Mouse (Mus musculus): ENCODE measurements around the gene Igfbpl1. TPM values are rescaled to one million over a fixed set of nuclear protein-coding genes. Genes with fewer than 3 reads are reported as not detected.

The Igfbpl1 gene
- polyA plus RNA-seq, 1 experiment from 2014 or later = not detected

- Histone ChIP-seq H3K27me3 (ENCODE audit: control insufficient read depth, insufficient read depth, low read depth, low read length) (no peaks in the 10 kb centered on the region), H3K27ac (ENCODE audit: low read length) (no peak overlapping the region), H3K9me3 (ENCODE audit: control insufficient read depth, low read length) (no peaks in the 10 kb centered on the region), H3K4me2 (ENCODE audit: low read depth, low read length) (no peak overlapping the region), H3K4me1 (replicated peaks; ENCODE audit: control insufficient read depth, insufficient read depth, low read length) (no peaks in the 10 kb centered on the region), H3K4me3 (ENCODE audit: low read length) (no peak overlapping the region), H3K9ac (ENCODE audit: low read length) (no peak overlapping the region), H3K36me3 (ENCODE audit: control insufficient read depth, insufficient read depth, low read length) (no peaks in the 10 kb centered on the region)
- 43% methylated on average over 7 of the region's 7 CpGs for WGBS
- ATAC-seq (ENCODE audit: low read depth) = no peak
Observed at GRCm38 (mm10) chr4:45808034-45808433, 18.7 kb downstream of the Igfbpl1 start.

- 93% methylated on average over 14 of the region's 14 CpGs for WGBS
- no peak overlapping the region for H3K4me2 ChIP-seq (ENCODE audit: low read depth, low read length)
- H3K4me1 ChIP-seq (replicated peaks; ENCODE audit: control insufficient read depth, insufficient read depth, low read length) = peaks cover 3% of the 10 kb centered on the region; the same call in 1 of the 2 replicates
- H3K4me3 ChIP-seq (ENCODE audit: low read length) = no peak overlapping the region
- H3K9ac ChIP-seq (ENCODE audit: low read length) = no peak overlapping the region
- H3K9me3 ChIP-seq (ENCODE audit: control insufficient read depth, low read length) = no peaks in the 10 kb centered on the region
- H3K27ac ChIP-seq (ENCODE audit: low read length) = no peak overlapping the region
- no peaks in the 10 kb centered on the region for H3K27me3 ChIP-seq (ENCODE audit: control insufficient read depth, insufficient read depth, low read depth, low read length)
- no peaks in the 10 kb centered on the region for H3K36me3 ChIP-seq (ENCODE audit: control insufficient read depth, insufficient read depth, low read length)
- ATAC-seq (ENCODE audit: low read depth) = no peak
Observed at GRCm38 (mm10) chr4:45802900-45803299, 23.8 kb downstream of the Igfbpl1 start.

GRCm38 (mm10) chr4:45799956-45800537 is 26.7 kb downstream of the Igfbpl1 start:
- H3K9me3 ChIP-seq (ENCODE audit: control insufficient read depth, low read length) = no peaks in the 10 kb centered on the region
- WGBS = 33% methylated on average over 3 of the region's 3 CpGs
- no peak overlapping the region for H3K4me3 ChIP-seq (ENCODE audit: low read length)
- H3K27me3 ChIP-seq (ENCODE audit: control insufficient read depth, insufficient read depth, low read depth, low read length) = 0 out of 2 replicates have a peak, but pooled peaks cover 3% of the 10 kb centered on the region
- ATAC-seq (ENCODE audit: low read depth) = no peak
- H3K27ac ChIP-seq (ENCODE audit: low read length) = no peak overlapping the region
- H3K4me1 ChIP-seq (replicated peaks; ENCODE audit: control insufficient read depth, insufficient read depth, low read length) = peaks cover 7% of the 10 kb centered on the region
- H3K4me2 ChIP-seq (ENCODE audit: low read depth, low read length) = no peak overlapping the region
- H3K36me3 ChIP-seq (ENCODE audit: control insufficient read depth, insufficient read depth, low read length) = no peaks in the 10 kb centered on the region
- no peak overlapping the region for H3K9ac ChIP-seq (ENCODE audit: low read length)

- Histone ChIP-seq H3K4me1 (replicated peaks; ENCODE audit: control insufficient read depth, insufficient read depth, low read length) (peaks cover 7% of the 10 kb centered on the region), H3K4me3 (ENCODE audit: low read length) (peak within 1 kb of the TSS; percentile 56), H3K9me3 (ENCODE audit: control insufficient read depth, low read length) (no peaks in the 10 kb centered on the region), H3K9ac (ENCODE audit: low read length) (peak within 1 kb of the TSS; percentile 65), H3K27ac (ENCODE audit: low read length) (no peak within 1 kb of the TSS), H3K4me2 (ENCODE audit: low read depth, low read length) (peak within 1 kb of the TSS; percentile 94), H3K27me3 (ENCODE audit: control insufficient read depth, insufficient read depth, low read depth, low read length) (0 out of 2 replicates have a peak, but pooled peaks cover 3% of the 10 kb centered on the region), H3K36me3 (ENCODE audit: control insufficient read depth, insufficient read depth, low read length) (no peaks in the 10 kb centered on the region)
- whole genome bisulfite sequencing = under 1% methylated on average over 26 of the region's 26 CpGs
- peak; percentile 86 for ATAC-seq (ENCODE audit: low read depth)
Observed at GRCm38 (mm10) chr4:45798964-45799363, 27.8 kb downstream of the Igfbpl1 start, which contains the start of gene Aldh1b1. Gene Aldh1b1, plus strand, starts transcription at chr4:45799022.

GRCm38 (mm10) chr4:45796760-45797159 is 30.0 kb downstream of the Igfbpl1 start:
- Histone ChIP-seq H3K4me1 (replicated peaks; ENCODE audit: control insufficient read depth, insufficient read depth, low read length) (peaks cover 7% of the 10 kb centered on the region), H3K27me3 (ENCODE audit: control insufficient read depth, insufficient read depth, low read depth, low read length) (0 out of 2 replicates have a peak, but pooled peaks cover 3% of the 10 kb centered on the region), H3K4me3 (ENCODE audit: low read length) (no peak overlapping the region), H3K36me3 (ENCODE audit: control insufficient read depth, insufficient read depth, low read length) (no peaks in the 10 kb centered on the region), H3K27ac (ENCODE audit: low read length) (no peak overlapping the region), H3K4me2 (ENCODE audit: low read depth, low read length) (no peak overlapping the region), H3K9me3 (ENCODE audit: control insufficient read depth, low read length) (no peaks in the 10 kb centered on the region), H3K9ac (ENCODE audit: low read length) (no peak overlapping the region)
- 62% methylated on average over 5 of the region's 5 CpGs for WGBS
- no peak for ATAC-seq (ENCODE audit: low read depth)

GRCm38 (mm10) chr4:45795191-45795811 is 31.4 kb downstream of the Igfbpl1 start:
- Histone ChIP-seq H3K27me3 (ENCODE audit: control insufficient read depth, insufficient read depth, low read depth, low read length) (0 out of 2 replicates have a peak, but pooled peaks cover 3% of the 10 kb centered on the region), H3K9me3 (ENCODE audit: control insufficient read depth, low read length) (no peaks in the 10 kb centered on the region), H3K36me3 (ENCODE audit: control insufficient read depth, insufficient read depth, low read length) (no peaks in the 10 kb centered on the region), H3K4me1 (replicated peaks; ENCODE audit: control insufficient read depth, insufficient read depth, low read length) (peaks cover 7% of the 10 kb centered on the region), H3K4me3 (ENCODE audit: low read length) (peak overlapping the region; percentile 41), H3K27ac (ENCODE audit: low read length) (no peak overlapping the region), H3K4me2 (ENCODE audit: low read depth, low read length) (peak overlapping the region; percentile 62), H3K9ac (ENCODE audit: low read length) (peak overlapping the region; percentile 54)
- 4% methylated on average over 11 of the region's 12 CpGs for WGBS
- ATAC-seq (ENCODE audit: low read depth) = peak; percentile 74

GRCm38 (mm10) chr4:45790018-45790417 is 36.7 kb downstream of the Igfbpl1 start:
- Histone ChIP-seq H3K4me2 (ENCODE audit: low read depth, low read length) (no peak overlapping the region), H3K27ac (ENCODE audit: low read length) (no peak overlapping the region), H3K4me1 (replicated peaks; ENCODE audit: control insufficient read depth, insufficient read depth, low read length) (no peaks in the 10 kb centered on the region; the same call in 1 of the 2 replicates), H3K27me3 (ENCODE audit: control insufficient read depth, insufficient read depth, low read depth, low read length) (no peaks in the 10 kb centered on the region), H3K9ac (ENCODE audit: low read length) (no peak overlapping the region), H3K9me3 (ENCODE audit: control insufficient read depth, low read length) (no peaks in the 10 kb centered on the region), H3K4me3 (ENCODE audit: low read length) (no peak overlapping the region), H3K36me3 (ENCODE audit: control insufficient read depth, insufficient read depth, low read length) (no peaks in the 10 kb centered on the region)
- no peak for ATAC-seq (ENCODE audit: low read depth)
- WGBS = 48% methylated on average over 2 of the region's 2 CpGs

- 38% methylated on average over 13 of the region's 13 CpGs for WGBS
- no peaks in the 10 kb centered on the region; the same call in 1 of the 2 replicates for H3K4me1 ChIP-seq (replicated peaks; ENCODE audit: control insufficient read depth, insufficient read depth, low read length)
- H3K4me2 ChIP-seq (ENCODE audit: low read depth, low read length) = no peak overlapping the region
- no peak for ATAC-seq (ENCODE audit: low read depth)
- no peaks in the 10 kb centered on the region for H3K9me3 ChIP-seq (ENCODE audit: control insufficient read depth, low read length)
- H3K4me3 ChIP-seq (ENCODE audit: low read length) = no peak overlapping the region
- no peaks in the 10 kb centered on the region for H3K27me3 ChIP-seq (ENCODE audit: control insufficient read depth, insufficient read depth, low read depth, low read length)
- H3K9ac ChIP-seq (ENCODE audit: low read length) = no peak overlapping the region
- no peaks in the 10 kb centered on the region for H3K36me3 ChIP-seq (ENCODE audit: control insufficient read depth, insufficient read depth, low read length)
- H3K27ac ChIP-seq (ENCODE audit: low read length) = no peak overlapping the region
Observed at GRCm38 (mm10) chr4:45789263-45789958, 37.3 kb downstream of the Igfbpl1 start.

- H3K27ac ChIP-seq (ENCODE audit: low read length) = no peak overlapping the region
- H3K9me3 ChIP-seq (ENCODE audit: control insufficient read depth, low read length) = no peaks in the 10 kb centered on the region
- no peaks in the 10 kb centered on the region for H3K36me3 ChIP-seq (ENCODE audit: control insufficient read depth, insufficient read depth, low read length)
- H3K27me3 ChIP-seq (ENCODE audit: control insufficient read depth, insufficient read depth, low read depth, low read length) = no peaks in the 10 kb centered on the region
- no peak overlapping the region for H3K4me3 ChIP-seq (ENCODE audit: low read length)
- 62% methylated on average over 13 of the region's 13 CpGs for WGBS
- no peak overlapping the region for H3K4me2 ChIP-seq (ENCODE audit: low read depth, low read length)
- ATAC-seq (ENCODE audit: low read depth) = no peak
- no peaks in the 10 kb centered on the region; the same call in 1 of the 2 replicates for H3K4me1 ChIP-seq (replicated peaks; ENCODE audit: control insufficient read depth, insufficient read depth, low read length)
- H3K9ac ChIP-seq (ENCODE audit: low read length) = no peak overlapping the region
Observed at GRCm38 (mm10) chr4:45788446-45789081, 38.2 kb downstream of the Igfbpl1 start.
